Mouse (Mus musculus) T-cell, adult 2 months (primary cell): Measurements from ENCODE around the gene Rbfox2.

Experiments
- DNase-seq: peaks from one replicate; pipeline ENCODE4 v3.0.0; 2022; ENCODE audit warnings: low spot score

Rbfox2 gene

GRCm38 (mm10) chr15:77331444-77331843 is 24.6 kb upstream of the Rbfox2 start:
- no peak for DNase-seq

GRCm38 (mm10) chr15:77329681-77330180 is 22.9 kb upstream of the Rbfox2 start:
- DNase-seq = no peak

GRCm38 (mm10) chr15:77326361-77326760 is 19.6 kb upstream of the Rbfox2 start:
- DNase-seq = no peak

GRCm38 (mm10) chr15:77324426-77324825 is 17.6 kb upstream of the Rbfox2 start:
- no peak for DNase-seq

- DNase-seq = no peak
Measured at GRCm38 (mm10) chr15:77323226-77323625, 16.4 kb upstream of the Rbfox2 start.

GRCm38 (mm10) chr15:77313701-77314100 is 6.9 kb upstream of the Rbfox2 start:
- no peak for DNase-seq

GRCm38 (mm10) chr15:77312796-77313195 is 6.0 kb upstream of the Rbfox2 start:
- DNase-seq = no peak

GRCm38 (mm10) chr15:77307767-77308495 is 1.1 kb upstream of the Rbfox2 start:
- no peak for DNase-seq

- peak; percentile 2 for DNase-seq
Measured at GRCm38 (mm10) chr15:77305852-77306546, 805 bp downstream of the Rbfox2 start.

GRCm38 (mm10) chr15:77304960-77305359 is 1.8 kb downstream of the Rbfox2 start:
- DNase-seq = no peak

GRCm38 (mm10) chr15:77301122-77301521 is 5.7 kb downstream of the Rbfox2 start:
- no peak for DNase-seq

- DNase-seq = no peak
Measured at GRCm38 (mm10) chr15:77298564-77298963, 8.2 kb downstream of the Rbfox2 start.

GRCm38 (mm10) chr15:77296635-77297034 is 10.2 kb downstream of the Rbfox2 start:
- DNase-seq = no peak

GRCm38 (mm10) chr15:77293493-77293892 is 13.3 kb downstream of the Rbfox2 start:
- no peak for DNase-seq

GRCm38 (mm10) chr15:77292381-77292780 is 14.4 kb downstream of the Rbfox2 start:
- DNase-seq = no peak

- DNase-seq = no peak
Measured at GRCm38 (mm10) chr15:77291471-77291870, 15.3 kb downstream of the Rbfox2 start.

- no peak for DNase-seq
Measured at GRCm38 (mm10) chr15:77290352-77290751, 16.5 kb downstream of the Rbfox2 start.

- no peak for DNase-seq
Measured at GRCm38 (mm10) chr15:77280130-77280529, 26.7 kb downstream of the Rbfox2 start.

GRCm38 (mm10) chr15:77278825-77279224 is 28.0 kb downstream of the Rbfox2 start:
- no peak for DNase-seq

GRCm38 (mm10) chr15:77276838-77277725 is 29.7 kb downstream of the Rbfox2 start:
- no peak for DNase-seq

GRCm38 (mm10) chr15:77276300-77276699 is 30.5 kb downstream of the Rbfox2 start:
- DNase-seq = no peak

- no peak for DNase-seq
Measured at GRCm38 (mm10) chr15:77275572-77275971, 31.2 kb downstream of the Rbfox2 start.
